Mouse (Mus musculus) embryonic fibroblast, embryonic 13.5 days (primary cell): ENCODE data around the gene Stk32c. TPM values are rescaled to one million over a fixed set of nuclear protein-coding genes. Genes with fewer than 3 reads are reported as not detected.
A peak's percentile ranks its signal among the peaks of the same experiment; 100 is the strongest.

Experiments
- H3K27ac ChIP-seq: 2 replicates; pipeline ENCODE4 v1.5.1; 2012; ENCODE audit warnings: low read length, control low read depth, inconsistent platforms; ENCODE audit not compliant: insufficient read depth
- H3K4me1 ChIP-seq: 2 replicates; pipeline ENCODE4 v1.6.1; 2011; ENCODE audit warnings: low read length; ENCODE audit not compliant: control insufficient read depth, insufficient read depth
- H3K4me3 ChIP-seq: 2 replicates; pipeline ENCODE4 v1.5.1; 2011; ENCODE audit warnings: mild to moderate bottlenecking, control low read depth, low read length; ENCODE audit not compliant: insufficient read depth
- CTCF ChIP-seq: IDR thresholded peaks from 2 replicates; pipeline ENCODE4 v1.5.1; 2011; ENCODE audit warnings: mild to moderate bottlenecking, control low read depth, low read length, moderate library complexity, borderline replicate concordance; ENCODE audit not compliant: insufficient read depth
- POLR2A ChIP-seq: IDR thresholded peaks from 2 replicates; pipeline ENCODE4 v1.6.1; 2011; ENCODE audit warnings: low read depth, mild to moderate bottlenecking, control low read depth, low read length, moderate library complexity
- polyA plus RNA-seq: library from polyadenylated mRNA; stranded (reverse); fragments of >200 nt; gene quantifications from 2 replicates; pipeline ENCODE4 v1.2.4, GENCODE M21; 2011; ENCODE audit warnings: low read depth; ENCODE audit not compliant: missing spikeins, insufficient read length

Stk32c gene
- polyA plus RNA-seq, 1 experiment = 0.46 TPM

DNA sequence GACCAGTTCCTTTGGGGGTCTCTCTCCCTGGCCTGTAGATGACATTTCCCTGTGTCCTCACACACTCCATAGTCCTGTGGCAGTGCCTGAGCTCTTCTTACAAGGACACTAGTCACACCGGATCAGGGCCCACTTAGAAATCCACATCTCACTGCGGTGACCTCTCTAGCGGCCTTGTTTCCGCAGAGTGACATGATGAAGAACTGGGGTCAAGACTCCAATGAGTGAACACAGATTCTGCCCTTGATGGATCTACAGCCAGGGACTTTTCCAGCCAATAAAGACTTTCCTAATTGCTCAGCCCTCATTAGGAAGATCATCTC is 4.4 kb downstream of the Stk32c start:
- Histone ChIP-seq H3K4me3 (no peak overlapping the region), H3K4me1 (peaks cover 4% of the 10 kb centered on the region), H3K27ac (no peak overlapping the region)
- TF ChIP-seq POLR2A (no peak), CTCF (no peak)

GRCm38 (mm10) chr7:139208023-139208772 is 4.9 kb downstream of the Stk32c start:
- no peak overlapping the region for H3K4me3 ChIP-seq
- H3K27ac ChIP-seq = no peak overlapping the region
- peaks cover 3% of the 10 kb centered on the region; the same call in 1 of the 2 replicates for H3K4me1 ChIP-seq
- TF ChIP-seq CTCF (peak; percentile 42; the same call in 1 of the 2 replicates), POLR2A (no peak)

GRCm38 (mm10) chr7:139201209-139201608 is 11.9 kb downstream of the Stk32c start:
- H3K27ac ChIP-seq = no peak overlapping the region
- no peaks in the 10 kb centered on the region for H3K4me1 ChIP-seq
- H3K4me3 ChIP-seq = no peak overlapping the region
- TF ChIP-seq CTCF (no peak), POLR2A (no peak)

- no peak for TF ChIP-seq POLR2A
- TF ChIP-seq CTCF = peak; percentile 76; the same call in 1 of the 2 replicates
- Histone ChIP-seq H3K4me1 (no peaks in the 10 kb centered on the region), H3K27ac (no peak overlapping the region), H3K4me3 (no peak overlapping the region)
These were observed 13.0 kb downstream of the Stk32c start for GRCm38 (mm10) chr7:139200108-139200507.

DNA sequence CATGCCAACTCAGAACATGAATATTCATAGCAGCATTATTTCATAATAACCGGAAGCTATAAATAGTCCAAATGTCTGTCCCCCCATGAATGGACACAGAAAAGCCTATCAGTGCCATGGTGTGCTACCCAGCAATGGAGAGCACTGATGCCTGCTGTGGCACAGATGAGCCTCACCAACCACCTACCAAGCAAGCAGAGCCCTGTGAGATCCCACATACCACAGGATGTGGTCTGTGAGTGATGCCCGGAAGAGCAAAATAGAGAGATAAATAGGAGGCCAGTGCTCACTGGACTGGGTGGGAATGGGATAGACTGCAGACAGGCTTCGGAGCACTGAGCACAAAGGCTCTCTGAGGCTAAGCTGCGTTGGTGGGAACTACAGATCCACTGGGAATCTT is 16.1 kb downstream of the Stk32c start:
- H3K4me1 ChIP-seq = no peaks in the 10 kb centered on the region
- H3K4me3 ChIP-seq = no peak overlapping the region
- TF ChIP-seq CTCF = no peak
- no peak for TF ChIP-seq POLR2A
- no peak overlapping the region for H3K27ac ChIP-seq

DNA sequence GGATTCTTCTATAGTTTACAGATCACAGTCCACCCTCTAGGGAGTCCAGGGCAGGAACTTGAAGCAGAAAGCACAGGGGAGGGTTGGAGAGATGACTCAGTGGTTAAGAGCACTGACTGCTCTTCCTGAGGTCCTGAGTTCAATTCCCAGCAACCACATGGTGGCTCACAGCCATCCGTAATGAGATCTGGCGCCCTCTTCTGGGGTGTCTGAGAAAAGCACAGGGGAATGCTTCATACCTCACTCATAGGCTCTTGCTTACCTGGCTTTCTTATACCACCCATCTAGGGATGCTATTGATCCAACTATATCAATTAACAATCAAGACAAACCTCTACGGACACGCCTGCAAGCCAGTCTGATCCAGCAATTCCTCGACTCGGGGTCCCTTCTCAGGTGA is 21.5 kb downstream of the Stk32c start:
- no peak overlapping the region for H3K27ac ChIP-seq
- H3K4me1 ChIP-seq = no peaks in the 10 kb centered on the region
- TF ChIP-seq CTCF = no peak
- no peak for TF ChIP-seq POLR2A
- no peak overlapping the region for H3K4me3 ChIP-seq

DNA sequence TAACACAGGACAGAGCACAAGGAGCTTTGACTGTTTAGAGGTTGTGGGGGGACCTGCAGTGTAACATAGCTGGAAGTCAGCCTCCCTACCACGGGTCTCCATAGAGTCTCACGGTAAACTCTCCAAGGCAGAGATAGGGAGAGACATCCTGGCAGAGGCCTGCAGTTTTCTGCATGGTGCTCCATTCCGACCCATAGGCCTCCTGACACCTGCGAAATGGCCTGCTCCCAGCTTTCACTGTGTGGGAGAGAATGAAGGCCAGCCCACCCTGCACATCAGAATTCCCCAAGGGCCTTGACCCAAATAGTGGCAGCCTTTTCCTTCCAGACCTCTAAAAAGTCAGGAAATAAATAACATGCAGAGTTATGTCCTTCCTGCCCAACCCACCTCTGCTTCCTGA is 22.5 kb downstream of the Stk32c start:
- Histone ChIP-seq H3K4me3 (no peak overlapping the region), H3K27ac (no peak overlapping the region), H3K4me1 (no peaks in the 10 kb centered on the region)
- TF ChIP-seq POLR2A (no peak), CTCF (no peak)

GRCm38 (mm10) chr7:139188634-139189207 is 24.4 kb downstream of the Stk32c start:
- H3K4me1 ChIP-seq = no peaks in the 10 kb centered on the region
- no peak overlapping the region for H3K27ac ChIP-seq
- TF ChIP-seq POLR2A (no peak), CTCF (no peak)
- peak overlapping the region; percentile 46 for H3K4me3 ChIP-seq

DNA sequence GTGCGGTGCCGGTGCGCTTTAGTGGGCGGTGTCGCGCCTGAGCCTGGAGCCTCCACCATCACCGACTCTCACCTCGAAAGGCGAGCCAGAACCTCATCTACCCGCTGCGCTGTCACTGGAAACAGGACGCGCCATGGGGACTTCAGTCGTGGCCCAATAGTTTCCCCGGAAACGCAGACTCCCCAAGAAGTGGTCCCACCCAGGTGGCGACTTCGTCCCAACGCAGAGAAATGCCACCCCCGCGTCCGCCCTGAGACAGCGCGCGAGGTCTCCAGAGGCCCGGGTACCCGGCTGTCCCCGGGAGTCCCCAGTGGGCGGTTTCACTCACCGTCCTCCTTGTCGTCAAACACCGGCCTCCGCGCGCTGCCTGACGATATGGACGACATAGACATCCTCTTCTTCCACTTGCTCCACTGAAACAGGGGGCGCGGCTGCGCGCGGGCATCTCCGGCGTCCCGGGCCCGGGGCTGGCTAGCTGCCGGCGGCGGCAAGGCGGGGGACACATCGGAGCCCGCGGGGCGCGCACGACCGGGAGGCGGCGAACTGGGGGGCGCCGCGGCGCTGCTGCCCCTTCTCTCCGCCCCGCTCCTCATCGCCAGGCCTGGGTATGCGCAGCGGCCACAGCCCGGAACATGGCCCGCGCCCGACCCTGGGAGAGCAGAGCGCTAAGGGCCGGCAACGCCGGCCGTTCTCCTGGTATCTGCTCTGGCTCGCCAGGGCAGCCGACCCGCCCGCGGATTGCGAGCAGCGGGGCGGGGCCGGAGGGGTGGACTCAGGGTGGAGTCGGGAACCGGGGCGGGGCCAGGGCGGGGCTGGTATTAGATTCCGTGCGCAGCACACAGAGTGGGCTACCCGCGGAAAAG is 25.1 kb downstream of the Stk32c start:
- TF ChIP-seq CTCF (no peak), POLR2A (no peak)
- Histone ChIP-seq H3K27ac (no peak overlapping the region), H3K4me3 (peak overlapping the region; percentile 46), H3K4me1 (no peaks in the 10 kb centered on the region)
